Mouse (Mus musculus) pancreas, adult 10 weeks (tissue): Measurements from ENCODE around the gene Pih1d1. TPM values are rescaled to one million over a fixed set of nuclear protein-coding genes. Genes with fewer than 3 reads are reported as not detected.

ENCODE experiments used
- polyA plus RNA-seq: library from polyadenylated mRNA; stranded (reverse); fragments of 350-450 nt; fragmentation: Illumina TruSeq; extraction: RNeasy Lipid Tissue Mini Kit (QIAGEN cat#74804); gene quantifications from one replicate; pipeline ENCODE4 v1.2.3, GENCODE M21; 2015; ENCODE audit warnings: low read depth, low replicate concordance; ENCODE audit not compliant: insufficient read depth

Pih1d1 gene
- 8.8 TPM for polyA plus RNA-seq

GRCm38 (mm10) chr7:45154096-45154992 is at the start of gene Pih1d1, which contains the start of gene Aldh16a1:
Gene Pih1d1 (plus strand): TSS chr7:45154303.
Gene Aldh16a1 (minus strand): TSS chr7:45154584.

GRCm38 (mm10) chr7:45124224-45125143 is 29.6 kb upstream of the Pih1d1 start, which contains the start of gene Rps11:
Gene Rps11 (minus strand): TSS chr7:45124439.

GRCm38 (mm10) chr7:45128624-45129246 is 25.4 kb upstream of the Pih1d1 start, which contains the start of gene Rpl13a:
Gene Rpl13a (minus strand): TSS chr7:45128761.

GRCm38 (mm10) chr7:45135993-45136567 is 18.0 kb upstream of the Pih1d1 start, which contains the start of the genes Gm45713 and Flt3l:
Gene Gm45713 (minus strand): TSS chr7:45136231.
Gene Flt3l (minus strand): TSS chr7:45136432.

GRCm38 (mm10) chr7:45163735-45164490 is 9.8 kb downstream of the Pih1d1 start, which contains the start of gene Slc17a7:
Gene Slc17a7 (plus strand): TSS chr7:45163949.

GRCm38 (mm10) chr7:45179469-45179868 is 25.4 kb downstream of the Pih1d1 start, which contains the start of gene Gfy:
Gene Gfy (minus strand): TSS chr7:45179569.

GRCm38 (mm10) chr7:45180896-45181477 is 26.9 kb downstream of the Pih1d1 start, which contains the start of gene Pth2:
Gene Pth2 (plus strand): TSS chr7:45180995.

GRCm38 (mm10) chr7:45204380-45205143 is 50.5 kb downstream of the Pih1d1 start, which contains the start of gene Ccdc155:
Gene Ccdc155 (minus strand): TSS chr7:45204892.

Other genes with a start within 250 kb of the Pih1d1 start
- 13.8 TPM for gene Ap2a1, start 224.8 kb upstream of the Pih1d1 start, polyA plus RNA-seq
- not detected for gene Tsks, start 211.1 kb upstream of the Pih1d1 start, polyA plus RNA-seq
- 3.9 TPM for gene Cpt1c, start 179.5 kb upstream of the Pih1d1 start, polyA plus RNA-seq
- 31.9 TPM for gene Prmt1, start 167.7 kb upstream of the Pih1d1 start, polyA plus RNA-seq
- 70.4 TPM for gene Irf3, start 156.7 kb upstream of the Pih1d1 start, polyA plus RNA-seq
- gene Bcl2l12, start 155.6 kb upstream of the Pih1d1 start, polyA plus RNA-seq = 2.8 TPM
- gene Scaf1, start 137.9 kb upstream of the Pih1d1 start, polyA plus RNA-seq = 17.4 TPM
- gene Rras, start 136.3 kb upstream of the Pih1d1 start, polyA plus RNA-seq = 29.2 TPM
- gene Prr12, start 101.4 kb upstream of the Pih1d1 start, polyA plus RNA-seq = 5.3 TPM
- 12.8 TPM for gene Nosip, start 91.9 kb upstream of the Pih1d1 start, polyA plus RNA-seq
- gene Prrg2, start 91.6 kb upstream of the Pih1d1 start, polyA plus RNA-seq = 13.8 TPM
- 25.7 TPM for gene Rcn3, start 62.1 kb upstream of the Pih1d1 start, polyA plus RNA-seq
- 25.4 TPM for gene Fcgrt, start 50.5 kb upstream of the Pih1d1 start, polyA plus RNA-seq
- 500 TPM for gene Rps11, start 29.9 kb upstream of the Pih1d1 start, polyA plus RNA-seq
- 1,110 TPM for gene Rpl13a, start 25.5 kb upstream of the Pih1d1 start, polyA plus RNA-seq
- gene Gm45713, start 18.1 kb upstream of the Pih1d1 start, polyA plus RNA-seq = 0.61 TPM
- 14.1 TPM for gene Flt3l, start 17.9 kb upstream of the Pih1d1 start, polyA plus RNA-seq
- 9.4 TPM for gene Aldh16a1, start 281 bp downstream of the Pih1d1 start, polyA plus RNA-seq
- gene Slc17a7, start 9.6 kb downstream of the Pih1d1 start, polyA plus RNA-seq = not detected
- gene Gfy, start 25.3 kb downstream of the Pih1d1 start, polyA plus RNA-seq = not detected
- not detected for gene Pth2, start 26.7 kb downstream of the Pih1d1 start, polyA plus RNA-seq
- not detected for gene Ccdc155, start 50.6 kb downstream of the Pih1d1 start, polyA plus RNA-seq
- 7.0 TPM for gene Dkkl1, start 57.8 kb downstream of the Pih1d1 start, polyA plus RNA-seq
- gene Tead2, start 61.5 kb downstream of the Pih1d1 start, polyA plus RNA-seq = 98.6 TPM
- 2.7 TPM for gene Cd37, start 84.8 kb downstream of the Pih1d1 start, polyA plus RNA-seq
- gene Slc6a16, start 86.8 kb downstream of the Pih1d1 start, polyA plus RNA-seq = not detected
- not detected for gene Slc6a21, start 123.2 kb downstream of the Pih1d1 start, polyA plus RNA-seq
- 15.2 TPM for gene Trpm4, start 179.5 kb downstream of the Pih1d1 start, polyA plus RNA-seq
- 0.89 TPM for gene Hrc, start 181.0 kb downstream of the Pih1d1 start, polyA plus RNA-seq
- 0.92 TPM for gene Ppfia3, start 212.7 kb downstream of the Pih1d1 start, polyA plus RNA-seq
- gene Lin7b, start 216.3 kb downstream of the Pih1d1 start, polyA plus RNA-seq = 4.4 TPM
- gene Snrnp70, start 241.4 kb downstream of the Pih1d1 start, polyA plus RNA-seq = 230 TPM